In the genomic region with DNA sequence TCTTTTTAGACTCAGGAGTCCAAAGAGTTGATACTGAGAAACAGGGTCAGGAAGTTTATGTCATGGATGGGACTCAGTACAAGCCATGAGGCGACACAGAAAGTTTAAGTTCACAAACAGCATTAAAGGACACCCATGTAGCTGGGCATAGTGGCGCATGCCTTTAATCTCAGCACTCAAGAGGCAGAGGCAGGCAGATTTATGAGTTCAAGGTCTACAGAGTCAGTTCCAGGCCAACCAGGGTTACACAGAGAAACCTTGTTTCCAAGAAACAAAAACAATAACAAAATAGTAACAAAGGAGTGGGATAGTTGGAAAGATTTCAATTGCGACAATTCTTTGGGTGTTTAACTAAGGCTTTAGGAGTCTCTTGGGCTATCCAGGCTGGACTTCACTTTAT, we compare ENCODE assay signal across 16 mouse cellular contexts. TPM values are rescaled to one million over a fixed set of nuclear protein-coding genes. Genes with fewer than 3 reads are reported as not detected.
"Had no signal": no experiment of that assay in that cellular context is flagged by ENCODE, and none has a peak within 500 bp of the region (broad histone marks: within the 10 kb centered on the region; RNA-seq: fewer than 3 reads in every experiment).

No protein-coding gene starts in this region.

- DNase-seq: kidney, adult 8-10 months; kidney, postnatal 25 days; layer of hippocampus, adult 9-11 months; layer of hippocampus, postnatal 36 days; lung, embryonic 14.5 days; lung, postnatal 10 days; lung, postnatal 4 days; right cerebral cortex, postnatal 14 days; thymus, postnatal 14 days had no signal

- H3K27me3 ChIP-seq: limb, embryonic 15.5 days; liver, embryonic 12.5 days; midbrain, embryonic 15.5 days; neural tube, embryonic 13.5 days; stomach, embryonic 15.5 days had no signal

- H3K4me2 ChIP-seq: limb, embryonic 15.5 days; liver, embryonic 12.5 days; lung, embryonic 14.5 days; midbrain, embryonic 11.5 days; midbrain, embryonic 15.5 days; neural tube, embryonic 13.5 days; stomach, embryonic 15.5 days had no signal

- H3K4me3 ChIP-seq: limb, embryonic 15.5 days; liver, embryonic 12.5 days; midbrain, embryonic 15.5 days; neural tube, embryonic 13.5 days; stomach, embryonic 15.5 days had no signal

- H3K9ac ChIP-seq: limb, embryonic 15.5 days; liver, embryonic 12.5 days; lung, embryonic 14.5 days; midbrain, embryonic 15.5 days; neural tube, embryonic 13.5 days; stomach, embryonic 15.5 days had no signal

- ATAC-seq: liver, embryonic 12.5 days; midbrain, embryonic 15.5 days had no signal

- H3K36me3 ChIP-seq: midbrain, embryonic 15.5 days; stomach, embryonic 15.5 days had no signal

- H3K4me1 ChIP-seq: limb, embryonic 15.5 days; liver, embryonic 12.5 days; midbrain, embryonic 15.5 days; neural tube, embryonic 13.5 days; stomach, embryonic 15.5 days had no signal

- H3K9me3 ChIP-seq: limb, embryonic 15.5 days; liver, embryonic 12.5 days; midbrain, embryonic 15.5 days; neural tube, embryonic 13.5 days; stomach, embryonic 15.5 days had no signal

- H3K27ac ChIP-seq: limb, embryonic 15.5 days; liver, embryonic 12.5 days; midbrain, embryonic 15.5 days; neural tube, embryonic 13.5 days; stomach, embryonic 15.5 days had no signal

RNA-seq across cellular contexts. Expression of a gene that starts 32.3 kb away (rescaled TPM):
- total RNA-seq: layer of hippocampus, postnatal 36 days; left cerebral cortex, postnatal 25 days had no signal
- polyA plus RNA-seq: neural tube, embryonic 13.5 days had no signal
